Mouse (Mus musculus) bone marrow macrophage, adult 2 months (primary cell): ENCODE results near the gene Grap2.

Source experiments
- CTCF ChIP-seq: IDR thresholded peaks from 2 replicates; pipeline ENCODE4 v1.5.1; 2012; ENCODE audit warnings: low read depth, mild to moderate bottlenecking, low read length, moderate library complexity
- POLR2A ChIP-seq: IDR thresholded peaks from 2 replicates; pipeline ENCODE4 v1.6.1; 2012; ENCODE audit warnings: mild to moderate bottlenecking, low read depth, low read length, borderline replicate concordance

DNA sequence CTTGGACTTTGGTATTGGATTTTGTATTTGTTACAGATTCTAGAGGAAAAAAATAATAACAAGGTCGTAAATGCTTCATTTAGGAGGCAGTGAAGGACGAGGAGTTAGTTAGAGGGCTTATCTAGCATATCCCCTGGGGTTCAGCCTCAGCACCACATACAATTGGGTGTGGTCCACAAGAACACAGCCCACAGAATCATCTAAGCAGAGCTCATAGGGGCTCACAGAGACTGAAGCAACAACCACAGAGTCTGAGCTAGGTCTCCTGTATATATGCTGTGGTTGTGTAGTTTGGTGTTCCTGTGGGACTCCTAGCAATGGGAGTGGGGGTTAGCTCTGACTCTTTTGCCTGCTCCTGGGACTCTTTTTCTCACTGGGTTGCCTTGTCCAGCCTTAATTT, 37.9 kb downstream of the Grap2 start:
- TF ChIP-seq CTCF, result no peak
- TF ChIP-seq POLR2A, result no peak
